Comparison of ENCODE assay signal across 9 mouse cellular contexts in the genomic region with DNA sequence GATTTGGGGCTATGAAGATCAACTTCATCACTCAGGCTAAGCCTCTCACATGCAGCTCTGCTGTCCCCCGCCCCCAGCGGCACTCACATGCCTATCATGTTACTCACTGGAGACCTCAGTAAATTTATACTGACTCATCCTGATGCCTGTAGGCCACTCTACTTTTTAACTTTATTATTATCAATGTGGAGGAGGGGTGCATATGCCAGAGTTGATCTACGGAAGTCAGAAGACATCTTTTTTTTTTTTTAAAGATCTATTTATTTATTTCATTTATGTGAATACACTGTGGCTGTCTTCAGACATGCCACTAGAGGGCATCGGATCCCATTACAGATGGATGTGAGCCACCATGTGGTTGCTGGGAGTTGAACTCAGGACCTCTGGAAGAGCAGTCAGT. TPM values are rescaled to one million over a fixed set of nuclear protein-coding genes. Genes with fewer than 3 reads are reported as not detected.
A peak's percentile ranks its signal among the peaks of the same experiment; 100 is the strongest.
DNase-seq lines count a peak whose midpoint lies in the region; ATAC-seq lines count a peak whose summit lies in the region.
"Had no signal": no experiment of that assay in that cellular context is flagged by ENCODE, and none has a peak within 500 bp of the region (broad histone marks: within the 10 kb centered on the region; RNA-seq: fewer than 3 reads in every experiment).

No protein-coding gene starts in this region.

- H3K9me3 ChIP-seq in kidney, embryonic 14.5 days (ENCODE audit: control insufficient read depth, low read length) = peaks cover 13% of the 10 kb centered on the region
- peaks cover 15% of the 10 kb centered on the region for H3K9me3 ChIP-seq in hindbrain, embryonic 13.5 days
- 0 out of 2 replicates have a peak, but pooled peaks cover 10% of the 10 kb centered on the region for H3K9me3 ChIP-seq in forebrain, embryonic 15.5 days

- no peak overlapping the region for H3K27ac ChIP-seq in kidney, embryonic 14.5 days (ENCODE audit: low read depth, low read length)
- H3K27ac ChIP-seq in hindbrain, embryonic 13.5 days = no peak overlapping the region
- no peak overlapping the region for H3K27ac ChIP-seq in forebrain, embryonic 15.5 days (replicated peaks)

- H3K4me2 ChIP-seq in kidney, embryonic 14.5 days (replicated peaks; ENCODE audit: low read depth, low read length) = no peak overlapping the region
- H3K4me2 ChIP-seq in hindbrain, embryonic 13.5 days = no peak overlapping the region
- no peak overlapping the region for H3K4me2 ChIP-seq in forebrain, embryonic 15.5 days (replicated peaks)

- ATAC-seq in kidney, embryonic 14.5 days (ENCODE audit: low FRiP score, low TSS enrichment) = 0 out of 2 replicates have a peak, but pooled peaks have one; percentile 71
- no peak for ATAC-seq in hindbrain, embryonic 13.5 days (ENCODE audit: low FRiP score)
- no peak for ATAC-seq in forebrain, embryonic 15.5 days (replicated peaks)

- no peaks in the 10 kb centered on the region for H3K4me1 ChIP-seq in kidney, embryonic 14.5 days (ENCODE audit: control insufficient read depth, insufficient read depth, low read length)
- no peaks in the 10 kb centered on the region for H3K4me1 ChIP-seq in hindbrain, embryonic 13.5 days (replicated peaks)
- no peaks in the 10 kb centered on the region for H3K4me1 ChIP-seq in forebrain, embryonic 15.5 days

- DNase-seq in kidney, postnatal 14 days = no peak
- DNase-seq in urinary bladder, postnatal 14 days (ENCODE audit: low spot score) = peak; percentile 69
- no peak for DNase-seq in urinary bladder, postnatal 4 days (ENCODE audit: low spot score in 2 of 2)
- peak; percentile 69 for DNase-seq in adrenal gland, postnatal 10 days
- DNase-seq in adipocyte (ENCODE audit: low spot score) = no peak
- DNase-seq: heart, postnatal 36 days had no signal

- 62% methylated on average over 4 of the region's 4 CpGs for WGBS in kidney, embryonic 14.5 days
- WGBS in hindbrain, embryonic 13.5 days = 84% methylated on average over 4 of the region's 4 CpGs
- WGBS in forebrain, embryonic 15.5 days = 90% methylated on average over 4 of the region's 4 CpGs

- H3K27me3 ChIP-seq in kidney, embryonic 14.5 days (ENCODE audit: control insufficient read depth, insufficient read depth, low read length) = no peaks in the 10 kb centered on the region
- H3K27me3 ChIP-seq in hindbrain, embryonic 13.5 days = no peaks in the 10 kb centered on the region
- no peaks in the 10 kb centered on the region for H3K27me3 ChIP-seq in forebrain, embryonic 15.5 days

- no peaks in the 10 kb centered on the region for H3K36me3 ChIP-seq in kidney, embryonic 14.5 days (ENCODE audit: control insufficient read depth, insufficient read depth, low read length)
- H3K36me3 ChIP-seq in hindbrain, embryonic 13.5 days = peaks cover 14% of the 10 kb centered on the region; the same call in 1 of the 2 replicates
- H3K36me3 ChIP-seq in forebrain, embryonic 15.5 days = peaks cover 4% of the 10 kb centered on the region; the same call in 1 of the 2 replicates

- no peak overlapping the region for H3K9ac ChIP-seq in kidney, embryonic 14.5 days (ENCODE audit: low read depth, low read length)
- H3K9ac ChIP-seq in hindbrain, embryonic 13.5 days = no peak overlapping the region
- H3K9ac ChIP-seq in forebrain, embryonic 15.5 days (replicated peaks) = no peak overlapping the region

- H3K4me3 ChIP-seq in kidney, embryonic 14.5 days (ENCODE audit: low read length) = no peak overlapping the region
- H3K4me3 ChIP-seq in hindbrain, embryonic 13.5 days = no peak overlapping the region
- no peak overlapping the region for H3K4me3 ChIP-seq in forebrain, embryonic 15.5 days

RNA-seq across cellular contexts. Expression of a gene that starts 6.3 kb away (rescaled TPM):
- 2.3 and 3.0 TPM in 2 replicates for polyA plus RNA-seq in kidney, embryonic 14.5 days (2014; fragmentation: Nextera tagmentation; extraction: Ambion mirVana)
- total RNA-seq in adrenal gland, postnatal 10 days (2021) = 10 to 100 TPM; 15.3 to 18.9 TPM
- polyA plus RNA-seq in hindbrain, embryonic 13.5 days (2015; fragmentation: Nextera tagmentation; extraction: Ambion mirVana) = 6.6 and 8.3 TPM in 2 replicates
- 5.8 and 6.1 TPM in 2 replicates for polyA plus RNA-seq in forebrain, embryonic 15.5 days (2015; fragmentation: Nextera tagmentation; extraction: Ambion mirVana)

RNA-seq across cellular contexts. Expression of a gene that starts 16.4 kb away (rescaled TPM):
- 13.7 and 19.7 TPM in 2 replicates for polyA plus RNA-seq in kidney, embryonic 14.5 days (2014; fragmentation: Nextera tagmentation; extraction: Ambion mirVana)
- total RNA-seq in adrenal gland, postnatal 10 days (2021) = 10 to 100 TPM; 27.1 to 33.0 TPM
- polyA plus RNA-seq in hindbrain, embryonic 13.5 days (2015; fragmentation: Nextera tagmentation; extraction: Ambion mirVana) = 4.8 and 6.1 TPM in 2 replicates
- 3.4 and 3.5 TPM in 2 replicates for polyA plus RNA-seq in forebrain, embryonic 15.5 days (2015; fragmentation: Nextera tagmentation; extraction: Ambion mirVana)

RNA-seq across cellular contexts. Expression of a gene that starts 16.7 kb away (rescaled TPM):
- polyA plus RNA-seq in kidney, embryonic 14.5 days (2014; fragmentation: Nextera tagmentation; extraction: Ambion mirVana) = 398 and 493 TPM in 2 replicates
- 100 to 1,000 TPM; 128 to 134 TPM for total RNA-seq in adrenal gland, postnatal 10 days (2021)
- 287 and 301 TPM in 2 replicates for polyA plus RNA-seq in hindbrain, embryonic 13.5 days (2015; fragmentation: Nextera tagmentation; extraction: Ambion mirVana)
- polyA plus RNA-seq in forebrain, embryonic 15.5 days (2015; fragmentation: Nextera tagmentation; extraction: Ambion mirVana) = 235 and 252 TPM in 2 replicates

RNA-seq across cellular contexts. Expression of a gene that starts 24.8 kb away (rescaled TPM):
- 303 and 365 TPM in 2 replicates for polyA plus RNA-seq in kidney, embryonic 14.5 days (2014; fragmentation: Nextera tagmentation; extraction: Ambion mirVana)
- 100 to 1,000 TPM; 175 to 185 TPM for total RNA-seq in adrenal gland, postnatal 10 days (2021)
- 309 and 314 TPM in 2 replicates for polyA plus RNA-seq in hindbrain, embryonic 13.5 days (2015; fragmentation: Nextera tagmentation; extraction: Ambion mirVana)
- 322 and 335 TPM in 2 replicates for polyA plus RNA-seq in forebrain, embryonic 15.5 days (2015; fragmentation: Nextera tagmentation; extraction: Ambion mirVana)

RNA-seq across cellular contexts. Expression of a gene that starts 41.8 kb away (rescaled TPM):
- polyA plus RNA-seq in kidney, embryonic 14.5 days (2014; fragmentation: Nextera tagmentation; extraction: Ambion mirVana) = 2.3 and 3.1 TPM in 2 replicates
- 10 to 100 TPM; 16.2 to 28.9 TPM for total RNA-seq in adrenal gland, postnatal 10 days (2021)
- 6.6 and 7.5 TPM in 2 replicates for polyA plus RNA-seq in hindbrain, embryonic 13.5 days (2015; fragmentation: Nextera tagmentation; extraction: Ambion mirVana)
- polyA plus RNA-seq in forebrain, embryonic 15.5 days (2015; fragmentation: Nextera tagmentation; extraction: Ambion mirVana) = 2.7 and 3.8 TPM in 2 replicates

Comparison
In these comparisons a context has a peak if more than half of its experiments do, and no peak if none do; other contexts are left out.
1. DNase-seq: peak in urinary bladder, postnatal 14 days (single experiment) and adrenal gland, postnatal 10 days (single experiment); none in kidney, postnatal 14 days (single experiment), urinary bladder, postnatal 4 days (0 of 2) and adipocyte (single experiment).